Mouse (Mus musculus) hematopoietic stem cell, adult 5-6 weeks (primary cell): ENCODE data around the gene Igbp1. TPM values are rescaled to one million over a fixed set of nuclear protein-coding genes. Genes with fewer than 3 reads are reported as not detected.
A peak's percentile ranks its signal among the peaks of the same experiment; 100 is the strongest.

Experiments
- ATAC-seq, 2 experiments: fragments of 125-278 bp in 1 of 2; replicated peaks in 1 of 2; 2 replicates each; pipeline ENCODE4 v1.8.0; 2016 to 2017; ENCODE audit warnings: inconsistent platforms in 2 of 2, mild to moderate bottlenecking in 2 of 2, moderate number of reproducible peaks in 2 of 2, low read depth in 1 of 2, moderate TSS enrichment in 1 of 2; ENCODE audit not compliant: low FRiP score in 2 of 2, poor library complexity in 2 of 2, severe bottlenecking in 2 of 2, insufficient read depth in 1 of 2, low TSS enrichment in 1 of 2
- total RNA-seq: library from RNA; stranded (forward); fragments of 172-1452, 232-1000 nt; gene quantifications from 2 replicates; pipeline ENCODE4 v1.2.3, GENCODE M21; 2017

Gene Igbp1
- total RNA-seq, result 121 and 135 TPM in 2 replicates

DNA sequence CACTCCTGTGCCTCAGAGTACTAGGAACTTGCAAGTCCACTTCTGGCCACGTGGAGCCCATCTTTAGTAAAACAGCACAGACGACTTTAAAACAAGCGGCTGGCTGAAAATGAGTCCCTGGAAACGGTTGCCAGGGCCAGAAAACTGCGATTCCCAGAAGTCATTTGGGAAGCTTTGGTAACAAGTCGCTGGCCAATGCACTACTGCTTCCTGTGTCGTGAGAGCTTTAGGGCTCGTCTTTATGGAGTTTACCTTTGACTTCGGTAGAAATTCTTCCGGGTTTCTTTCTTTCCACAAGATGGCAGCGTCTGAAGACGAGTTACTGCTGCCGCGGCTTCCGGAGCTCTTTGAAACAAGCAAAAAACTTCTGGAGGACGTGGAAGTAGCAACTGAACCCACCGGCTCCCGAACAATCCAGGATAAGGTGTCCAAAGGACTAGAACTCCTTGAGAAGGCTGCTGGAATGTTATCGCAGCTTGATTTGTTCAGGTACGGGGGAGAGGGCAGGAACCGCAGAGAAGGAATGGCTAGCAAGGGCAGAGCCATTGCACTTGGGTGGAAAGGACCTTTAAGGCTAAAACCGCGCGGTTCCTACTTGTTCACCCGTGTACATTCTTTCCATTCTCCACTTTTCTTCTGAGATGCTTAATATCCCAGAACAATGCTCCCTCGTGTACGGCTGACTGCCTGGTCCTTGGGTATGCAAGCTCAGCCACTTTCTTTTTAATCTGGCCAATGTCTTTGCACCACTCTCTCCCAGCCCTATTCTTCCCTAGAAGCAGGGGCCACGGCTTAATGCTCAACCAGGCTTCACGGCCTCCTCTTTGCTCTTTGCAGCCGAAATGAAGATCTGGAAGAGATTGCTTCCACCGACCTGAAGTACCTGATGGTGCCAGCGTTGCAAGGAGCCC lies at the start of gene Igbp1:
Igbp1 (plus strand) TSS at position 224 of the 911 bp plus-strand sequence.
- peak; percentile 97 to 98 for ATAC-seq

DNA sequence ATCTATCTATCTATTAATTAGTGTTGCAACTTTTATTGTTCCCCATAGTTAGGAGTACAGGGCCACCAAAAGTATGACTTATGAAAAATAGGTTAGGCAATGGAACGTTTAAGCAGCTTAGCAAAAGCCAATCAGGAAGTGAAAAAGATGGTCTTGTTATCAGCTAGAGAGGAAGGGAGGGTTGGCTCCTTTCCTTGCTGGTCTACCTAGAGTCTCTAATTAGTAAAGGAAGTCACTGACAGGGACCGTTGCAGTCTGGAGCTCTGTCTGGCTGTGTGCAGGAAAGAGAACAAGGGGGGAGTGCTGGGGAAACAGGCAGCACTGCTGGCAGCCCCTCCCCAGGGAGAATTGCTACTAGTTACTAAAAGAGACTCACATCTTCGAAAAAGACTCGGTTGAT lies 26.0 kb upstream of the Igbp1 start:
- peak; percentile 29 to 49; a peak in 3 of 4 replicates for ATAC-seq

DNA sequence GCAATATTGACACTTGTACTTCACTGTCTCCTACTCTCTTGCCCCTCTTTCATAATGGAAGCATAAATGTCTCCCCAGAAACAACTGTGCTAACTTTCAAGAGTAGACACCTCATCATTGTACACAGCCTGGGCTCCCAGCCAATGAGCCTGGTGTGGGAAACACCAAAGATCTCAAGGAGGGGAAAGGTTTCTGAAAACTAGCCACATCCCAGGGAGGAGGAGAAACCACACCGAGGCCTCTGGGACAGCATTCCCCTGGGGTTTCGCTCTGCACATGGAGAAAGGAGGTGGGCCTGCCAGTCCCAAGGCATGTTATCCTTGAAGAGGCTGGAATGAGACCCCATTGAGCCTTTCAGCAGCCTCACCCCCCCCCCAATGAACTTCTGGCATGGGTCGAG lies 24.0 kb upstream of the Igbp1 start:
- no peak for ATAC-seq

DNA sequence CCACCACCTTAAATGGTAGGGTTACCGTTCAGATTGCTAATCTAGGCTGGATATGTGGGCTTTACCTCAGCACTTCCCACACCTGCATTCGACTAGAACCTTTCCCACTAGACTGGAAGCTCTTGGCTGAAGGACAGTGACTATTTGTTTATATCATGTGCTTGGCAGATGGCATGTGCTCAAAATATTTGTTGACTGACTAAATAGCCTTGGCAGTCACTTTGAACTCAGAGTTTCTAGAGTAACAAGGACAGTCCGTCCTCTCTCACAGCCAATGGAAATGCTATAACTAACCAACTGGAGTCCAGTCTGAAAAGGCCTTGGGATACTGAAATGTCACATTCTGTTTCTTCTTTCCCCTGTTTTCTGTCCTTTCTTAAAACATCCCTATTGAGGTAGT lies 22.6 kb upstream of the Igbp1 start:
- no peak for ATAC-seq

DNA sequence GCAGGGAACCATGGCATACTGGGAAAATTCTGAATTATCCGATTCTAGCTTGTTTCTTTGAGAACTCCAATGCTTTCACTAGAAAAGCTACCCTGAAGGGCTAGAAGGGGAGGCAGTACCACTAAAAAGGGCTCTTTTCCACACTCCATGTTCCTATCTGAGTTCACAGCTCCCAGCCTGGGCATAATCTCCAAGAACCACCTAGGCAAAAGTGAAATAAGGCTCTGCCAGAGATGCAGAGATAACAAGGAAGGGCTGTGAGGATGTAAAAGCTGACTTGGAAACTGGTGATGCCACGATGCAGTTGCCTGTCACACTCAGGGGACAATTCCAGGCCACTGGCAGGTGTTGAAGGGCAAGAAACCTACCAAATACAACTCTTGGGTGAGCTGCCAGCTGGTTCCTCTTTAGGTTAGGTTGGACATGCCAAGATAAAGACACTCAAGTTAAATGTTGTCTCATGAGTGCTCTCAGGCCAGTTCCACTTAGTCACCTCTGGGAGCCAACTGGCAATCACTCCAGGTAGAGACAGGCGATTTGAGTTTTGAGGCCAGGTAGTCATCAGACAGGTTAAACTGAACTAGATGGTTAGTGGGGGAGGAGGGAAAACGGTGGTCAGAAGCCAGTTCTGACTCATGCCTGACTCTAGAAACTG lies 18.4 kb upstream of the Igbp1 start:
- ATAC-seq, result no peak

DNA sequence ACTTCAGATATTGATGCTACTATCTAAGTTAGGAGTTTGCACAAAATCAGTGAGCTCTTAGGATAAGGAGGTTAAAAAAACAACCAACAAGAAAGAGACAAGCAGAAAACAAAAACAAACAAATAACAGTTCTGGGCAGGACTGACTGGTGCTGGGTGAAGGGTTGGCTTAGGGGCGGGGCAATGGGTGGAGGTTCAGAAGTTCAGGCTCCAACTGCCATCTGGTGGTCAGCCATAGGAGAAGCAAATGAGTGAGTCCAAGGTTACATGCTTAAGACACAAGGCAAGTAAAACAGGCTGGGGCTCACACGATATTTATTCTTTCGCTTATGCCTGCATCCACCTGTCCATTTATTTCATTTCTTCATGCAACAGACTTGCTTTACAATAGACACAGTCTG lies 13.8 kb upstream of the Igbp1 start:
- peak; percentile 93 to 95 for ATAC-seq

DNA sequence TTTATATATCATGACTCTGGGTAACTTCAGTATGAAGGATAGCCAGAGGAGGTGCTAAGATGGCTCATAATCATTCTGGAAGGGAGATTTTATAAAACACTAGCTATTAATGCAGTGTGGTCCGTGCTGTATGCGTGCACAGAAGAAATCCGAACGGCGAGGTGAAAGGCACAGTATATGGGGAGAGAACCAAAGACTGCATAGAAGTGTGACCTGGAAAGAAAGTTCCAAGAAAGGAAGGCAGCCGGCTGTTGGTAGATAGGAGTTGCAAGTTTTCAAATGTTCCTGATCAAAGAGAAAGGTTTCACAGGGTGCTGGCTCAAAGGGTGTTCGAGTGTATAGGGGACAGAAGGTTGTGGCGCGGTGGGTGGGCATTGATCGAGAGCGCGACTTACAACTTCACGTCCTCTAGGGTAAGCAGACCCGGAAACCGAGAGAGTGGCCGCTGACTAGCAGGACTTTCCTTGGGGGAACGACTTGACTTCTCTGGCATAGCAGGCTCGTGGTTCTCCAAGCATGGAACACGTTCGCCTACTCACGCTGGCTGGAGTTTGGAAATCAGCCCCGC lies 507 bp upstream of the Igbp1 start:
- ATAC-seq, result no peak; a peak in 1 of 4 replicates

DNA sequence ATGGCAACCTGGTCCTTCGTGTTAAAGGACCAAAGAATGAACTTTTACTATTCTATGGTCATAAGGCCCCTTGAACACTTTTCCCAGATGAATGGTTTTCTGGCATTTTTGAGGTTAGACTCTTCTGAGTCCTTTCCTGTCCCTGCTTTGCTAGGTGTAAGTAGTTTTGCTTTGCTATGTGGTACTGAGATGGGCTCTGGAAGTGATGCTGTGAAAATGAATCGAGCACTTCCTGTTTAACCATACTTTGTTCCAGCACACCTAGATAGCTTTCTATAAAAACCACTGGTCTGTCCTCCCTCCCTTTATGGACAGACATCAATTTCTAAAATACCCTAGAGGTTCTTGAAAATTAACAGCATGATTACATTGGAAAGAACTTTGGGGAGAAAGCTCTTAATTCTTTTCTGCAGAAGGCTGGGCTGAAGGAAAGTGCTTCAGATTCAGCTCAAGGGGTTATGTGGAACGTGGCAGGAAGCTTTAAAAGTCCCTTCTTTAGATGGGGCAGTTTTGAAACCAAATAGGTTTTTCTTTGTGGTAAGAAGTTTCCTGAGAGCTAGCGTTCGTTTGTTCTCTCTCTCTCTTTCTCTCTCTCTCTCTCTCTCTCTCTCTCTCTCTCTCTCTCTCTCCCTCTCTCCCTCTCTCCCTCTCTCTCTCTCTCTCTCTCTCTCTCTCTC lies 10.2 kb downstream of the Igbp1 start:
- no peak for ATAC-seq

DNA sequence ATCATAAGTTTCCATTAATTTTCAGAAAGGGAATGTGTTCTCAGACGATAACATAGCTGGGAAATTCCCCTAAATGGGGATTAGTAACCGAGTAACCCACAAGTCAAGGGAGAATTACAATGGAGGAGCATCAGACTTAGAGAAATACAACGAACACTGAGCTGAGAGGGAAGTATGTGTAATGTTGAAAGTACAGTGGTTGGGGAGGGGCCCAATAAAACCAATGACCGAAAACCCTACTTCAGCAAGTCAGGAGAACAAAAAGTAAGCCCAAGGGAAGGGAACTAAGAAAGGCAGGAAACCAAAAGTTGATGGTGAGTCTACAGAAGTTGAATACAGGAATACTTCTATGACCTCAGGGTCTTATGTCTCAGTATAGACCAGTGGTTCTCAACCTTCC lies 14.1 kb downstream of the Igbp1 start:
- ATAC-seq, result no peak

DNA sequence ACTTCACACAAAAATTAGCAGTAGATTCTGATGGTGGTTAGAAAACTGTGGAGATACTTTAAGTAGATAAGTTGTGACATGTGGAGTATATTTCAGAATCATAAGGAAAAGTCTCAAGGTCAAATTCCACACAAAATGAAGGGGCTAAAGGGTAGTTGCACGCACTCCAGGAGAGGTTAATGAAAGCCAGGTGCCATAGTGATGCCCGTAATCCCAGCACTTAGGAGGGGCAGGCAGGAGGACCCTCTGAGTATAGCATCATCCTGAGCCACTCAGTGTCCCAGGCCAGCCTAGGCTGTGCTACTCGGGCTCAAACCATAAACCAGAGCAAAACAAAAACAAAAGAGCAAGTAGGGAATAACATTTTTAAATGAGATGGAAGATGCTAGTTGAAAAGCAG lies 15.8 kb downstream of the Igbp1 start:
- no peak for ATAC-seq

DNA sequence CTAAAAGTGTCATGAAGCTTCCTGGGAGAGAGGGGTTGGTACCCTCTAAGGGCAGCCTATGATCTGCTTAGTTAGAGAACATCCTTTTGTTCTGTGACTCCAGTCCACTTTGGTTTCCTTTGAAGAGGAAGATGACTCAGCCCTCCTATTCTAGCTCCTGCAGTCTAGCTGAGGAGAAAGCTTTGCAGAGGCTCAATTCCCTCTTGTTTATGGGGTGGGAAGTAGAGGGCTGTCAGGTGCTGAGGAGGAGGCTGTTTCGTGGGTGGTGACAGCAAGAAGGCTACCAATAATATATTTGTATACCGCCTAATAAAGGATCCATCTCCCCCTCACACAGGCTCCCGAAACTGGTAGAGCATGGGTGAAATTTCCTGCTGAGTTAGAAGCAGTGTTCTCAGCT lies 22.6 kb downstream of the Igbp1 start:
- no peak for ATAC-seq

DNA sequence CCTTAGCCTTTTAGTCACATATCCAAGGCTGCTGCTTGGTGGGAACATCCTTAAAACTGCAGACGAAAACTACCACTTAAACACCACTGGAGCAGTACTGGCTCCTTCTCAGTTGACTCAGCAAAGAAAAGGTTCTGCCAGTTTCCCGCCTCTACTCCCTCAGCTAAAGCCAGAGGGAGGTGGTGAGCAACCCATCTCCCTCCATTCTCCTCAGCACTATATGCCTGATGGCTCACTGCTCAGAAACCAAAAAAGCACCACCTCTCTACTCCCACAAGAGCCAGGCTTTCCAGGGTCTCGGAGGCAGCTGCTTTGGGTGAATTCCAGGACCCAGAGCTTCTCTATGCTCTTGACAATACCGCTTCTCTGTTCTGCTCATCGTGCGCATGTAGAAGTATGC lies 23.5 kb downstream of the Igbp1 start:
- ATAC-seq, result no peak

DNA sequence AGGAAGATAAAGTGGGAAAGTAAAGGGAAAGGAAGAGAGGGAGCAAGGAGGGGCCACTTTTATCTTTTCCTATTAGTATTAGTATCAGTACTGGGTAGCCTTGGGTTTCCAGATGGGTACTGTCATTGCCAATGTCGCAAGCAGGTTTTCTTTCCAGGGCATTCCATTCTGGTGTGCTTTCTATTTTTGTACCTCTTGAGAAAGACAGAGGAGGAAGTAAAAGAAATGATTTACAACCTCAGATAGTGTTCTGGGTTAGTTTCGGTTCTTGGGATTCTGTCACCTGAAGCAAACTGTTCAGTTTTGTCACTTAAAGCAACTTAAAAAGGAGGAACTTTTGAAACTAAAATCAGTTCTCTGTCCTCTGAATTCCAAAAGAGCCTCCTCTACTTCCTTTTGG lies 24.4 kb downstream of the Igbp1 start:
- ATAC-seq, result peak in 1 of 2 experiments; percentile 48; a peak in 2 of 4 replicates

DNA sequence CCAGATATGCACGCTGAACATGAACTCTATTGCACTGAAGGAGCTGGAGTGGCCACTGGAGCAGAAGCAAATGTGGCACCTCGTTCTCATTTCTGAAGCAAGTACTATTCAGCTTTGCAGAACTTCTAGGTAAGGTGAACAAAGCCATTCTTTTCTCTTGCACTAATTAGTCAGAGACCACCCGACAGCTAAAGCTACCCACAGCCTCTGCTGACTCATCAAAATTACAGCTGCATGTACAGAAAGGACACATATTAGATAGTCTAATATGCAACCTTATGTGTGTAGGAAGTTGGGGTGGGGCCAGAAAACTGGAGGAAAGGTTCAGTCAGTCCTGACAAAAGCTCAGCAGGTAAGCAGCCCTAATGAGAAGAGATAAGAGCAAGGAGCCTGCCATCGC lies 30.4 kb downstream of the Igbp1 start, which contains the start of gene Dgat2l6:
Dgat2l6 (plus strand) TSS at position 368 of the 400 bp plus-strand sequence.
- ATAC-seq, result no peak

DNA sequence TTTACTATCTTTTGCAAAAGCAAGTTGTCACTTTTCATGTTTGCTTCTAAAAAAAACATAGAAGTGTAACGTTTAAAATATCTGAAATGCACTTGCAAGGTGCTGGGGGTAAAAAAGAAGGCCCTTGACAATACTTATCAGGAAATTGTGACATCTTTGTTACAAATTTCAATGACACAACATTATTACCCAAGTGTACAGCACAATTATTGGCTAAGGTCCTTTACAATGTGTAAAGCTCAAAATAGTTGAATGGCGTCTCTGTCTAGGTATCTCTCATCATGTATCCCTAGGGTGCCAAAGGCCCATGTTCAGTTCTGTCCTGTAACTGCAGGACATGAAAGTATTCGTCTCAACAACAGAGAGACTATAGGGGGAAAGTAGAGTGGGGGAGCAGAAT lies 61.9 kb downstream of the Igbp1 start:
- ATAC-seq, result no peak

DNA sequence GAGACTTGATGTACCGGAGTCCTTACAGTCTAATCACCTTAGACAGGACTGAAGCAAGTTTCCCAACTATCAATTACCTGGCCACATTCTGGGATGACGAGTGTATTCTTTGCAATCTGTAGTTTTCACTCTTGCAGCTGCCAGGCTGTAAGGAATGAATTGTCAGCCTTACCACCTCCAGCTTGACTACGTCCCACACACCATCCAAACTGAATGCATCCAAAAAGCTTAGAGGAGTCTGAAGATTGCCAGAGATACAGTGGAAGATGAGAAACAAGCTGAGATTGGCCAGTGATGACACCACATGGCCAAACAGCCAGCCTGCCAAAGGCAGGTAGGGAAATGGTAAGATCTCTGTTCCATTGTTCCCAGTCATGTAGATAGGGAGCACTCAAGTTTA lies 71.6 kb downstream of the Igbp1 start:
- ATAC-seq, result no peak
